Mouse (Mus musculus) hindbrain, postnatal 0 days (tissue): ENCODE measurements around the gene Hebp1. TPM values are rescaled to one million over a fixed set of nuclear protein-coding genes. Genes with fewer than 3 reads are reported as not detected.

ENCODE experiments used
- ATAC-seq: fragments of 200-750 bp; cut with Nextera tagmentation; 2 replicates; pipeline ENCODE4 v1.8.0; 2017; ENCODE audit warnings: mild to moderate bottlenecking, moderate TSS enrichment, moderate library complexity
- DNase-seq: peaks from one replicate; pipeline ENCODE4 v3.0.0-alpha.2; 2015; ENCODE audit warnings: low spot score
- H3K27ac ChIP-seq: fragments of 300-500 bp; sonication (generic); 2 replicates; pipeline ENCODE4 v1.5.1; 2014; ENCODE audit warnings: mild to moderate bottlenecking
- H3K27me3 ChIP-seq: fragments of 300-500 bp; sonication (generic); 2 replicates; pipeline ENCODE4 v1.6.1; 2014; ENCODE audit warnings: low read length, mixed read lengths; ENCODE audit not compliant: insufficient read depth
- H3K36me3 ChIP-seq: fragments of 300-500 bp; sonication (generic); 2 replicates; pipeline ENCODE4 v1.6.1; 2014; ENCODE audit warnings: low read length, mixed read lengths; ENCODE audit not compliant: insufficient read depth
- H3K4me1 ChIP-seq: fragments of 300-500 bp; sonication (generic); 2 replicates; pipeline ENCODE4 v1.6.1; 2014; ENCODE audit warnings: antibody characterized with exemption, low read length, mixed read lengths; ENCODE audit not compliant: insufficient read depth
- H3K4me2 ChIP-seq: fragments of 300-500 bp; sonication (generic); 2 replicates; pipeline ENCODE4 v1.6.1; 2014; ENCODE audit warnings: low read depth, mild to moderate bottlenecking, low read length, moderate library complexity, mixed read lengths
- H3K4me3 ChIP-seq: fragments of 300-500 bp; sonication (generic); 2 replicates; pipeline ENCODE4 v1.5.1; 2014; ENCODE audit warnings: low read length
- H3K9ac ChIP-seq: fragments of 300-500 bp; sonication (generic); replicated peaks from 2 replicates; pipeline ENCODE4 v1.6.1; 2014; ENCODE audit warnings: mild to moderate bottlenecking, low read length, moderate library complexity, mixed read lengths
- H3K9me3 ChIP-seq: fragments of 300-500 bp; sonication (generic); 2 replicates; pipeline ENCODE4 v1.6.1; 2016; ENCODE audit warnings: low read length, mixed read lengths
- CTCF ChIP-seq: IDR thresholded peaks from 2 replicates; pipeline ENCODE4 v1.5.1; 2016; ENCODE audit warnings: antibody characterized with exemption, control low read depth, low read depth
- WGBS: fragments of 180-500 bp; shearing (Covaris S2); extraction: QIAGEN DNeasy Blood & Tissue Kit; methylation state at CpG from one replicate; pipeline ENCODE4 v1.1.7; 2014; 5-methylcytosine and 5-hydroxymethylcytosine counted together
- polyA plus RNA-seq: library from polyadenylated mRNA; unstranded; fragments of >200 nt; fragmentation: Nextera tagmentation; extraction: Ambion mirVana; gene quantifications from 2 replicates; pipeline ENCODE4 v1.2.1, GENCODE M21; 2015
- total RNA-seq: library from RNA; depleted of rRNA; stranded (reverse); fragments of >200 nt; gene quantifications from 2 replicates; pipeline ENCODE4 v1.2.3, GENCODE M21; 2014

Gene Hebp1
- total and polyA plus RNA-seq, 2 experiments from 2014 or later, result 5.7 to 13.2 TPM

GRCm38 (mm10) chr6:135113114-135113436 is 84.7 kb downstream of the Hebp1 start:
- TF ChIP-seq CTCF, result no peak
- ATAC-seq (no peak), DNase-seq (no peak)
- Histone ChIP-seq H3K4me2 (no peak overlapping the region), H3K9ac (no peak overlapping the region), H3K4me3 (no peak overlapping the region), H3K36me3 (no peaks in the 10 kb centered on the region), H3K27ac (no peak overlapping the region), H3K9me3 (no peaks in the 10 kb centered on the region), H3K27me3 (no peaks in the 10 kb centered on the region), H3K4me1 (peaks cover 6% of the 10 kb centered on the region)
- WGBS, result 11% methylated on average over 6 of the region's 6 CpGs

DNA sequence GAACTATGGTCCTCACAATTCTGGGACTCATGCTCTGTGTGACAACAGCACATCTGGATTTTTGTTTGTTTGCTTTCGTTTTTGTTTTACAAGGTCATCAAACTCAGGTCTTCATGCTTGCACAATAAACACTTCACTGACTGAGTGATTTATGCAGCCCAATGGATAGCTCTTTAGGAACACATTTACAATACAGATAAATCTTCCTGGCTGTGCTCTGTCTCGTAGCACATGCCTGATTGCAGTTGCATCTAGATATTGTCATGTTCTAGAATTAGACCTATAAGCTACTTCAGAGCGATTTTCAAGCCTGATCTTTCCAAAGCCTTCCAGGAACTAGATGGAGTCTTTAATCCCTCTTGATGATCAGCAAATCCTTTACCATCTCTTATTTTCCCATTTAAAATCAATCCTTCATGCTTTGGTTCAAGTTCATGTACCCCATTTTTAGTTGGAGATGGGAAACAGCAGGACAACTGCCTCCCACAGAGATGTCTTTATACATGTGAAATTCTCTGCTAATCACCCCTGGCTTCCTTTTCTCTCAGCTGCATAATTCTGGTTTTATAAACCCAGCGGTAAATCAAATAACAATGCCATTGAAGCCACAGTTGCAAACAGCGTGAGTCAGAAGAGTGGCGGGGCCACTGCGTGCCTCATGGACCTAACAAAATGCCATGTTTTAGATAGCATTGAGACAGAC is 85.3 kb downstream of the Hebp1 start:
- no peak overlapping the region for H3K9ac ChIP-seq
- H3K9me3 ChIP-seq, result no peaks in the 10 kb centered on the region
- H3K4me3 ChIP-seq, result no peak overlapping the region
- no peak overlapping the region for H3K27ac ChIP-seq
- no peak for ATAC-seq
- no peaks in the 10 kb centered on the region for H3K36me3 ChIP-seq
- no peak overlapping the region for H3K4me2 ChIP-seq
- H3K27me3 ChIP-seq, result no peaks in the 10 kb centered on the region
- WGBS, result 11% methylated on average over 7 of the region's 7 CpGs
- peak; percentile 18 for DNase-seq
- peaks cover 6% of the 10 kb centered on the region for H3K4me1 ChIP-seq
- no peak for TF ChIP-seq CTCF

DNA sequence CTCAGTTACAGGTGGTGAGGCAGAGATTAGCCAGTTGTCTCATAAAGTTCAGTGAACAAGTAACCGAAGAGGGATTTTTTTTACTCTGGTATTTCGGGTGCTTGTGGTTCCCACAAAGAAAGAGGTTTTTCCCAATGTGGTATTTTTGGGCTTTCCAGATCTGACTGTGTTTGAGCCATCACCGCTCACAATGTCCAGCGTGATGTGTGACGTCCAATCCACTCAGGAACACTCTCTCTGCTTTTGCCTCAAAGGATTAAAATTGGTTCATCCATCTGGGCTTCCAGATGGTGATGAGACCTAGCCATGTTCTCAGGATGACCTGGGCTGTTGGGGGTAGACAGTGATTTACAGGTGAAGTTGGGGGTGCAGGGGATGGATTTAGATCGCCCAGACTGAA is 90.8 kb downstream of the Hebp1 start:
- Histone ChIP-seq H3K4me2 (no peak overlapping the region), H3K27ac (no peak overlapping the region), H3K9me3 (no peaks in the 10 kb centered on the region), H3K36me3 (no peaks in the 10 kb centered on the region), H3K9ac (no peak overlapping the region), H3K27me3 (no peaks in the 10 kb centered on the region), H3K4me1 (no peaks in the 10 kb centered on the region), H3K4me3 (no peak overlapping the region)
- WGBS, result 90% methylated on average over 6 of the region's 6 CpGs
- ATAC-seq, result no peak
- TF ChIP-seq CTCF, result no peak
- no peak for DNase-seq

GRCm38 (mm10) chr6:135102736-135103303 is 95.0 kb downstream of the Hebp1 start:
- no peak for DNase-seq
- Histone ChIP-seq H3K9me3 (no peaks in the 10 kb centered on the region), H3K27me3 (no peaks in the 10 kb centered on the region), H3K4me1 (no peaks in the 10 kb centered on the region), H3K27ac (no peak overlapping the region), H3K4me3 (no peak overlapping the region), H3K9ac (no peak overlapping the region), H3K4me2 (no peak overlapping the region), H3K36me3 (no peaks in the 10 kb centered on the region)
- no peak for TF ChIP-seq CTCF
- 84% methylated on average over 5 of the region's 5 CpGs for WGBS
- ATAC-seq, result no peak

DNA sequence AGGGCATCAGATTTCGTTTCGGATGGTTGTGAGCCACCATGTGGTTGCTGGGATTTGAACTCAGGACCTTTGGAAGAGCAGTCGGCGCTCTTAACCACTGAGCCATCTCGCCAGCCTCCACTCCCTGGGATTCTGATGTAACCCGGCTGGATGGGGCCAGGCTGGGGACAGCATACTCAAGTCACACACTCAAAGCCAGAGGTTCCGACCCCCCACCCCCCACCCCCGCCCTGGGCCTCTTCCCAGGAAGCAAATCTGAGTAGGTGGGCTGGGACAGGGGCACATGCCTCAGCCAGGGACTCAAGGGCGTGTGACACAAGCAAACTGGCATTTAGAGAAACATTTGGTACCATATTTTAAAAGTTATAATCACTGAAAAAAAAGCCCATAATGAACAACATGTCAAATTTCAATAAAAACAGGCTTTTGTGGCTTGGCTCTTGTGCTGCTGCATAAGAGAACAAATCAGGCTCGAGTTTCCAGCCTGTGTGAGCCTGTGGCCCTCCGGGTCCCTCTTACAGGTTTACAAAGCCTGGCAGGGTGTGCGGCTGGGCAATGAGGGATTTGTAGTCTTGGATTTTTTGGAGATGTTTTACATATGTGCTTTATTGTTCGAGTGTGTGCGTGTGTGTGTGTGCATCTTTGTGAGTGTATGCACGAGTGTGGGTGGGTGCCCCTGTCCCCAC is 96.9 kb downstream of the Hebp1 start:
- no peak for DNase-seq
- no peaks in the 10 kb centered on the region for H3K9me3 ChIP-seq
- H3K9ac ChIP-seq, result no peak overlapping the region
- TF ChIP-seq CTCF, result no peak
- H3K27ac ChIP-seq, result no peak overlapping the region
- H3K4me2 ChIP-seq, result no peak overlapping the region
- no peak overlapping the region for H3K4me3 ChIP-seq
- no peak for ATAC-seq
- H3K27me3 ChIP-seq, result no peaks in the 10 kb centered on the region
- WGBS, result 81% methylated on average over 15 of the region's 15 CpGs
- no peaks in the 10 kb centered on the region for H3K36me3 ChIP-seq
- no peaks in the 10 kb centered on the region for H3K4me1 ChIP-seq

- H3K27ac ChIP-seq, result no peak overlapping the region
- DNase-seq (no peak), ATAC-seq (no peak)
- WGBS, result 64% methylated on average over 12 of the region's 12 CpGs
- H3K4me1 ChIP-seq, result no peaks in the 10 kb centered on the region
- no peaks in the 10 kb centered on the region for H3K9me3 ChIP-seq
- no peaks in the 10 kb centered on the region for H3K36me3 ChIP-seq
- no peak for TF ChIP-seq CTCF
- H3K9ac ChIP-seq, result no peak overlapping the region
- H3K4me2 ChIP-seq, result no peak overlapping the region
- no peaks in the 10 kb centered on the region for H3K27me3 ChIP-seq
- H3K4me3 ChIP-seq, result no peak overlapping the region
Measured at GRCm38 (mm10) chr6:135092798-135093470, 104.9 kb downstream of the Hebp1 start.
